Mouse (Mus musculus) kidney, postnatal 25 days (tissue): ENCODE results near the gene Cd86.

Source experiments
- DNase-seq, 2 experiments: peaks; one replicate each; pipeline ENCODE4 v3.0.0; 2021; ENCODE audit warnings: mixed read lengths in 2 of 2

Gene Cd86

DNA sequence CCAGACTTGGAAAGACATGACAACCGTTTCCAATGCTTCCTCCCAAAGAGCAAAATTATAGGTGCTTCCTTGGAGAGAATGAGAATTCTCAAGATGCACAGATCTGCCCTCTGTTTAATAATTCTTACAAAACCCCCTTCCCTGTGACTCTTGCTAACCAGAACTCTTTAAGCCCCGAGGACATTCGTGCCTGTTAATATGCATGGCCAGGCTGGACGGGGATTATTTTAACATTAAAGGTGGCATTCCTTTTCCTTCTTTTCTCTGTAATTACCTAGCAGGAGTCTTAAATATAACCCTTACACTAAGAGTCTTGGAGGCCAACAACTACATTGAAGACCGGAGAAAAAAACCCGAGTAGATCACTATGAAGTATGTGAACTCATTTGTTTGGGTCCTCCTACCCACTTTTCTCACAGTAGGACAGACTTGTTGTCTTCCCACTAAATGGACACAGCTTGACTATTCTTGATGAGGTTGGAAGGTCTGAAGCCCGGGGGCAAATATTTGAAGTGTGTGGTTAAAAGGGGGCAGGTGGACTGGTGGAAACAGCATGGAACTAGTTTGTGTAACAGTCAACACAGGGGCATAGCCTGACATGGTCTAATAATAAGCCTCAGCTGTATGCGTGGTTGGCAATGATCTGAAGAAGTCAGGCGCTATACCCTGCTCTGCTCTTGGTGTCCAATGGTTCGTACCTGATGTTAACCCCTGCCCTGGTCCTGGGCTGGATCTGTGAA is 69.0 kb downstream of the Cd86 start:
- DNase-seq = peak; percentile 39 to 56

DNA sequence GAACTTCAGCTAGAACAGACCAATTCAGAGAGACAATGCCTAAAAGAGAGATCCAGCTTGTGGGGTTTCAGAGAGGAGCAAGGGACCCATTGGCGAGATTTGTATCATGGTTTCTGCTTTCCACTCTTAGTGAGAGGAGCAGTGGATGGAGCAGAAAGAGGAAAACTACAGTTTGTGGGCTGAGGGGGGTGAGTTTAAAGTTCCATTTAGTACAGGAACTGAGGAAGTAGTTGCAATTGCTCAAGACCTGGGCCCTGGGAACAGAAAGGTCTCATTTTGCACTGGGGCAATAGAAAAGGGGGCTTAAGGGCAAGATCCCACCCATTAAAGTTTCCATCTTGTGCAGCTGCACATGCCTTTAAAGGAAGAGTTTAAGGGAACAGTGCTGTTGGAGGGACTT is 76.0 kb downstream of the Cd86 start:
- no peak for DNase-seq

- no peak for DNase-seq
Measured at GRCm38 (mm10) chr16:36587971-36588370, 77.9 kb downstream of the Cd86 start.

DNA sequence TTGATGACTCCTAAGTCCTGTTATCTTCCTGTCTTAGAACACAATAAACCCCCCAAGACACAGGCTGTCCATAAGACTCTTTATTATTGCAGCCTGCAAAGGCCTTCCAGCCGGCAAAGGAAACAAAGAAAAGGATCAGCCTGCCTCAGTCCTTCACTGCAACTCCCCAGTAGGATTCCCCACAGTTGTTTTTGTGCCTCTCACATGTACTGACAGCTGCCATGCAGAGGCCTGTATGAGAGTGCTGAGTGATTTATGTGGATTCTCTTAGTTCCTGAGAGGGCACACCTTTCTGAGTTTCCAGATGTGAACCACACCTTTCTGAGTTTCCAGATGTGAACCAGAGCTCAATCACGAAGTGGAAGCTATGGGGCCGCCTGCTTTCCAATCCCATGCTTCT is 83.8 kb downstream of the Cd86 start:
- DNase-seq = no peak

DNA sequence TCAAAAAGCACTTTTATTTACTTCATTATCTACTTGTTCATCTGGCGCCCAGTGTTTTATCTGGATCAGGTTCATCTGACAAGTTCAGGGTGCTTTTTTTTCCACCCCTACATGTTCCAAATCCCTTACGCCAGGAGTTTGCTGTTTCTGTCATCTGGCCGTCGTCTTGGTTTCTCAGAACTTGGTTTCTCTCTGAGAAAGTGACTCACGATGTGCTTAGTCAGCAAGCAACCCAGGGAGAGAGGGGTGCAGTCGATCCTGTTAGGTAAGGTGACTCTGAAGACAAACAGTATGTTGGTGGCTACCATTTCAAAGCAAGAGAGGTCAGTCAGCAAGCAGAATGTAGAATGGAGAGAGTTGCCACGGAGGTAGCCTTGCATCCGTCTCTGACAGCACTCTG is 93.9 kb downstream of the Cd86 start:
- no peak for DNase-seq

- DNase-seq = no peak
Measured at GRCm38 (mm10) chr16:36561386-36562338, 104.2 kb downstream of the Cd86 start, which contains the start of gene Casr. TSS of gene Casr (minus strand) at chr16:36562141.

DNA sequence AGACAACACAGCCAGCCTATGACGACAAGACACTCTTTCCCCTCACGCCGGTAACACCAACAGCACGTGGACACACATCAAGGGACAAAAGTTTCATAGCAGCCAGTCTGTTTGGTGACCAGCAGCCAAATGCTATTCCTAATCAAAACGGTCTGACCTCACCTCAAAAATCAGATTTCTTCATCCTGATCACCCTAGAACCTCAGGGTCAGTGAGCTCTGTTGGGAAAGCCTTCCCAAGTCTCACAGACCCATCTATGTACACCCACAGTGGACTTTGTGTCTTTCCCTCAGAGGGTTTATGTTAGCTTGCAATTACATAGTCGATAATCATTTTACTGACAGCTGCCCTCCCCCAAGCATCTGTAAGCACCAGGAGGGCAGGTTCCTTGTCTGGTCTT is 106.3 kb downstream of the Cd86 start:
- no peak for DNase-seq

GRCm38 (mm10) chr16:36555672-36556165 is 110.2 kb downstream of the Cd86 start:
- no peak for DNase-seq
